Mouse (Mus musculus): ENCODE results near the gene Fgf18. TPM values are rescaled to one million over a fixed set of nuclear protein-coding genes. Genes with fewer than 3 reads are reported as not detected.

The Fgf18 gene
- polyA plus RNA-seq, 1 experiment = 0.52 TPM

GRCm38 (mm10) chr11:33145201-33146142, 1.7 kb downstream of the Fgf18 start:
- H3K27ac ChIP-seq (ENCODE audit: control insufficient read depth, insufficient read depth, low read depth, low read length) = no peak overlapping the region
- no peaks in the 10 kb centered on the region for H3K27me3 ChIP-seq (ENCODE audit: control insufficient read depth, insufficient read depth, low read length)
- H3K4me1 ChIP-seq (ENCODE audit: control insufficient read depth, insufficient read depth, low read length) = peaks cover 11% of the 10 kb centered on the region; the same call in 1 of the 2 replicates
- no peaks in the 10 kb centered on the region; the same call in 1 of the 2 replicates for H3K36me3 ChIP-seq (ENCODE audit: control insufficient read depth, insufficient read depth, low read length)
- TF ChIP-seq CTCF (IDR thresholded peaks at IDR 0.05; ENCODE audit: control insufficient read depth, insufficient read depth, insufficient replicate concordance, low read depth, low read length) (no peak), POLR2A (IDR thresholded peaks at IDR 0.05; ENCODE audit: control insufficient read depth, low read depth, low read length) (no peak)
- H3K4me3 ChIP-seq (ENCODE audit: control insufficient read depth, low read depth, low read length) = no peak overlapping the region

- Histone ChIP-seq H3K27ac (ENCODE audit: control insufficient read depth, insufficient read depth, low read depth, low read length) (no peak overlapping the region), H3K36me3 (ENCODE audit: control insufficient read depth, insufficient read depth, low read length) (no peaks in the 10 kb centered on the region), H3K27me3 (ENCODE audit: control insufficient read depth, insufficient read depth, low read length) (no peaks in the 10 kb centered on the region), H3K4me3 (ENCODE audit: control insufficient read depth, low read depth, low read length) (no peak overlapping the region), H3K4me1 (ENCODE audit: control insufficient read depth, insufficient read depth, low read length) (peaks cover 11% of the 10 kb centered on the region; the same call in 1 of the 2 replicates)
- TF ChIP-seq CTCF (IDR thresholded peaks at IDR 0.05; ENCODE audit: control insufficient read depth, insufficient read depth, insufficient replicate concordance, low read depth, low read length) (no peak), POLR2A (IDR thresholded peaks at IDR 0.05; ENCODE audit: control insufficient read depth, low read depth, low read length) (no peak)
Observed at GRCm38 (mm10) chr11:33143906-33144305, 3.3 kb downstream of the Fgf18 start.

DNA sequence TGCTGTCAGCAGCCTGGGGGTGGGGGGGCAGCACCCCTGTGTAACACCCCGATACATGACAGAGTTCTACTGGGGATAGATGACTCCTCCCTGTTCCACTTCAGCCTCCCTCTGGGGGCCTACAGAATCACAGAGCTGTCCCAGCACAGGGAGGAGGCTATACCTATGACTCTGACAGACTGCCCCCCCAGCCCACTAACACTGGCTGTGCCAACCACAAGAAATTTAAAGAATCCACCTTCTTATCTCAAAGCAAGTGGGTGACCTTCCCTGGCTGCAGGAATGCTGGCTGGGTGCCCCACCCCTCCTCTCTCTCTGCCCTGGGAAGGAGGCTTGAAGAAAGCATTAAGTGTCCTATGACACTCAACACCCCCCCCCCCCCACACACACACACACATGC, 4.4 kb downstream of the Fgf18 start:
- no peak overlapping the region for H3K4me3 ChIP-seq (ENCODE audit: control insufficient read depth, low read depth, low read length)
- H3K4me1 ChIP-seq (ENCODE audit: control insufficient read depth, insufficient read depth, low read length) = peaks cover 7% of the 10 kb centered on the region; the same call in 1 of the 2 replicates
- H3K36me3 ChIP-seq (ENCODE audit: control insufficient read depth, insufficient read depth, low read length) = no peaks in the 10 kb centered on the region
- TF ChIP-seq CTCF (IDR thresholded peaks at IDR 0.05; ENCODE audit: control insufficient read depth, insufficient read depth, insufficient replicate concordance, low read depth, low read length) (no peak), POLR2A (IDR thresholded peaks at IDR 0.05; ENCODE audit: control insufficient read depth, low read depth, low read length) (no peak)
- H3K27ac ChIP-seq (ENCODE audit: control insufficient read depth, insufficient read depth, low read depth, low read length) = no peak overlapping the region
- no peaks in the 10 kb centered on the region for H3K27me3 ChIP-seq (ENCODE audit: control insufficient read depth, insufficient read depth, low read length)

DNA sequence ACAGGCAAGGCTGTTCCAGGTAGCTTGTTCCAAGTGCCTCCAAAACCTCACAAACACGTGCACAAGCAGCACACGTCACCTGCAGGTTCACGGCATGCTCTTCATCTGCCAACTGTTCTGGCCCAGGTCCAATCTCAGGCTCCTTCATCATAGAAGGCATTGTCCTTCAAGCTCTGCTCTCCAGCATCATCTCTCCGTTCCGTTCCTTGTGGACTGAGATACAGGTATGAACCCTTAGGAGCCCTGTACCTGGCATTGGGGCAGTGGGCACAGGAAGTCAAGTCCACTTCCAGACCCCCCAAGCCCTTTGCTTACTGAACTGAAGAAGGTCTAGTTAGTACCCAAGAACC, 7.1 kb downstream of the Fgf18 start:
- no peak overlapping the region for H3K4me3 ChIP-seq (ENCODE audit: control insufficient read depth, low read depth, low read length)
- no peaks in the 10 kb centered on the region for H3K4me1 ChIP-seq (ENCODE audit: control insufficient read depth, insufficient read depth, low read length)
- no peaks in the 10 kb centered on the region for H3K36me3 ChIP-seq (ENCODE audit: control insufficient read depth, insufficient read depth, low read length)
- TF ChIP-seq CTCF (IDR thresholded peaks at IDR 0.05; ENCODE audit: control insufficient read depth, insufficient read depth, insufficient replicate concordance, low read depth, low read length) (no peak), POLR2A (IDR thresholded peaks at IDR 0.05; ENCODE audit: control insufficient read depth, low read depth, low read length) (no peak)
- H3K27ac ChIP-seq (ENCODE audit: control insufficient read depth, insufficient read depth, low read depth, low read length) = no peak overlapping the region
- no peaks in the 10 kb centered on the region for H3K27me3 ChIP-seq (ENCODE audit: control insufficient read depth, insufficient read depth, low read length)

- Histone ChIP-seq H3K36me3 (ENCODE audit: control insufficient read depth, insufficient read depth, low read length) (no peaks in the 10 kb centered on the region), H3K4me1 (ENCODE audit: control insufficient read depth, insufficient read depth, low read length) (no peaks in the 10 kb centered on the region), H3K27me3 (ENCODE audit: control insufficient read depth, insufficient read depth, low read length) (no peaks in the 10 kb centered on the region), H3K4me3 (ENCODE audit: control insufficient read depth, low read depth, low read length) (no peak overlapping the region), H3K27ac (ENCODE audit: control insufficient read depth, insufficient read depth, low read depth, low read length) (no peak overlapping the region)
- TF ChIP-seq POLR2A (IDR thresholded peaks at IDR 0.05; ENCODE audit: control insufficient read depth, low read depth, low read length) (no peak), CTCF (IDR thresholded peaks at IDR 0.05; ENCODE audit: control insufficient read depth, insufficient read depth, insufficient replicate concordance, low read depth, low read length) (no peak)
Observed at GRCm38 (mm10) chr11:33139458-33140110, 7.6 kb downstream of the Fgf18 start.

- Histone ChIP-seq H3K27ac (ENCODE audit: control insufficient read depth, insufficient read depth, low read depth, low read length) (no peak overlapping the region), H3K36me3 (ENCODE audit: control insufficient read depth, insufficient read depth, low read length) (no peaks in the 10 kb centered on the region), H3K4me1 (ENCODE audit: control insufficient read depth, insufficient read depth, low read length) (no peaks in the 10 kb centered on the region), H3K27me3 (ENCODE audit: control insufficient read depth, insufficient read depth, low read length) (no peaks in the 10 kb centered on the region), H3K4me3 (ENCODE audit: control insufficient read depth, low read depth, low read length) (no peak overlapping the region)
- TF ChIP-seq POLR2A (IDR thresholded peaks at IDR 0.05; ENCODE audit: control insufficient read depth, low read depth, low read length) (no peak), CTCF (IDR thresholded peaks at IDR 0.05; ENCODE audit: control insufficient read depth, insufficient read depth, insufficient replicate concordance, low read depth, low read length) (no peak)
Observed at GRCm38 (mm10) chr11:33138686-33139085, 8.5 kb downstream of the Fgf18 start.

DNA sequence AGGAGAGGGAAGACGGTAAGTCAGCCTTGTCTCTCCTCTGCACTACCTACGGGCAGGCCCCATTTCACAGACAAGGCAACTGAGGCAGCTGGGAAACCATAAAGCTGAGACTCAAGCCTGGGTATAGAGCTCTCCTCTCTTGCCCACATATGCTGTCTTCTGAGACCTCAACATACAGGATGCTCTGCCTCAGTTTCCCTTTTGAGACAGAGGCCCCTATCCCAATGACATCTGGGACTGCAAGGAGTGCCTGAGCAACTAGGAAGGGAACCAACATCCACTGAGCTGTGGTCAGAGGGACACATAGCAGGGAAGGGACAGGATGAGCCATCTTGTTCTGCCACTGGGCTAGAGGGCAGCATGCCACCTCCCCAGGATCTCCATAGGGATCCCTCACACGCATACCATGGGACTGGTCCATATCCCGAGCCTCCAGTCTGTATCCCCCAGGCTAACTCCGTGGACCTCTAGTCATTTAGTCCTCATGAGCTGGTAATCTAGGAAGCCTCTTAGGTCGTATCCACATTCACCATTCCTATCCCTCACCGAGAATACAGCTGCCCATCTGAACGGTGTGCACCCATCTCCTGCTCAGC, 12.7 kb downstream of the Fgf18 start:
- TF ChIP-seq CTCF (IDR thresholded peaks at IDR 0.05; ENCODE audit: control insufficient read depth, insufficient read depth, insufficient replicate concordance, low read depth, low read length) (no peak), POLR2A (IDR thresholded peaks at IDR 0.05; ENCODE audit: control insufficient read depth, low read depth, low read length) (no peak)
- Histone ChIP-seq H3K27ac (ENCODE audit: control insufficient read depth, insufficient read depth, low read depth, low read length) (no peak overlapping the region), H3K4me1 (ENCODE audit: control insufficient read depth, insufficient read depth, low read length) (no peaks in the 10 kb centered on the region), H3K4me3 (ENCODE audit: control insufficient read depth, low read depth, low read length) (no peak overlapping the region), H3K27me3 (ENCODE audit: control insufficient read depth, insufficient read depth, low read length) (no peaks in the 10 kb centered on the region), H3K36me3 (ENCODE audit: control insufficient read depth, insufficient read depth, low read length) (no peaks in the 10 kb centered on the region)

Measured in testis, adult 2 months (tissue).